Mouse (Mus musculus) megakaryocyte, embryonic 14.5 days (primary cell): ENCODE results near the gene Olfr1408. TPM values are rescaled to one million over a fixed set of nuclear protein-coding genes. Genes with fewer than 3 reads are reported as not detected.

Experiments used
- H3K27me3 ChIP-seq: replicated peaks from 2 replicates; pipeline ENCODE3; 2012; ENCODE audit warnings: inconsistent platforms
- H3K36me3 ChIP-seq: replicated peaks from 2 replicates; pipeline ENCODE3; 2012; ENCODE audit warnings: low read length, inconsistent platforms, mixed read lengths
- H3K4me1 ChIP-seq: 2 replicates; pipeline ENCODE4 v1.6.1; 2012; ENCODE audit warnings: inconsistent platforms
- H3K4me3 ChIP-seq: replicated peaks from 2 replicates; pipeline ENCODE3; 2012; ENCODE audit warnings: moderate library complexity, mild to moderate bottlenecking, inconsistent platforms
- H3K9me3 ChIP-seq: 2 replicates; pipeline ENCODE4 v1.6.1; 2012; ENCODE audit warnings: inconsistent platforms
- FLI1 ChIP-seq: IDR thresholded peaks from 2 replicates; pipeline ENCODE4 v1.6.1; 2012; ENCODE audit warnings: low read length, inconsistent platforms, mixed read lengths
- GATA1 ChIP-seq: IDR thresholded peaks from 3 replicates; pipeline ENCODE4 v1.6.1; 2012; ENCODE audit warnings: mixed read lengths, low read length, inconsistent platforms, borderline replicate concordance
- polyA plus RNA-seq: library from polyadenylated mRNA; stranded (reverse); fragments of >175 nt; gene quantifications from 2 replicates; pipeline ENCODE4 v1.2.3, GENCODE M21; 2012; ENCODE audit warnings: low replicate concordance; ENCODE audit not compliant: insufficient read depth

Gene Olfr1408
- polyA plus RNA-seq = not detected in 2 replicates

GRCm38 (mm10) chr1:173137274-173137673, at the start of gene Olfr1408:
Gene Olfr1408 (minus strand): TSS chr1:173137374.
- TF ChIP-seq FLI1 = no peak
- no peak for TF ChIP-seq GATA1
- no peak within 1 kb of the TSS for H3K4me3 ChIP-seq
- H3K27me3 ChIP-seq = no peaks in the 10 kb centered on the region

GRCm38 (mm10) chr1:173174154-173174842, 37.1 kb upstream of the Olfr1408 start:
- Histone ChIP-seq H3K9me3 (no peaks in the 10 kb centered on the region), H3K4me3 (no peak overlapping the region), H3K36me3 (no peaks in the 10 kb centered on the region), H3K4me1 (no peaks in the 10 kb centered on the region), H3K27me3 (no peaks in the 10 kb centered on the region)
- no peak for TF ChIP-seq FLI1
- TF ChIP-seq GATA1 = no peak

More at GRCm38 (mm10) chr1:173137274-173137673, at the start of gene Olfr1408:
- Histone ChIP-seq H3K9me3 (no peaks in the 10 kb centered on the region), H3K4me1 (no peaks in the 10 kb centered on the region), H3K36me3 (no peaks in the 10 kb centered on the region)

Other genes with a start within 250 kb of the Olfr1408 start
- gene Apcs, start 242.3 kb downstream of the Olfr1408 start, polyA plus RNA-seq = not detected in 2 replicates
- not detected in 2 replicates for gene Olfr16, start 187.0 kb downstream of the Olfr1408 start, polyA plus RNA-seq
- not detected in 2 replicates for gene Olfr1406, start 53.3 kb upstream of the Olfr1408 start, polyA plus RNA-seq
- not detected in 2 replicates for gene Olfr218, start 60.4 kb upstream of the Olfr1408 start, polyA plus RNA-seq
- not detected in 2 replicates for gene Olfr1404, start 75.0 kb upstream of the Olfr1408 start, polyA plus RNA-seq
- gene Fcer1a, start 89.8 kb upstream of the Olfr1408 start, polyA plus RNA-seq = not detected in 2 replicates
- not detected in 2 replicates for gene Olfr418, start 128.6 kb upstream of the Olfr1408 start, polyA plus RNA-seq
- not detected in 2 replicates for gene Mptx2, start 140.4 kb upstream of the Olfr1408 start, polyA plus RNA-seq
- gene Ackr1, start 196.4 kb upstream of the Olfr1408 start, polyA plus RNA-seq = 1.4 and 1.6 TPM in 2 replicates
- 0.08 TPM in 1 of 2 replicates, not detected in the other for gene Aim2, start 213.5 kb upstream of the Olfr1408 start, polyA plus RNA-seq
- gene Cadm3, start 230.3 kb upstream of the Olfr1408 start, polyA plus RNA-seq = not detected in 2 replicates